Mouse (Mus musculus): ENCODE data around the gene Arhgap22.

The Arhgap22 gene

DNA sequence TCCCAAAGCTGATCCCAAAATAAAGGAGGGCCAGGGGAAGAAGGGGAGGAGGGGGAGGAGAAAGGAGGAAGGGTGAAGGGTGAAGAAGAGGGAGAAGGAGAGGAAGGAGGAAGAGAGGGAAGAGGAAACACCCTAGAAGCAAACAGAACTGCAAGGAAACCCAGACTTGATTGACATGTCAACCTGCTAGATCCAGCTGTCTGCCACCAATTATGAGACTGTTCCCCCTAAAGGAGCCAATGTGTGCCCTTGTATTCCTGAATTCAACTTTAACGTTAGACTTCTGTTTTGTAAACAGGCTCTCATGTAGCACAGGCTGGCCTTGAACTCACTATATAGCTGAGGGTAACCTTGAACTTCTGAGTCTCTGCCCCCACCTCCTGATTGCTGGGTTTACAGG, 1.3 kb downstream of the Arhgap22 start:
- no peak for DNase-seq

DNA sequence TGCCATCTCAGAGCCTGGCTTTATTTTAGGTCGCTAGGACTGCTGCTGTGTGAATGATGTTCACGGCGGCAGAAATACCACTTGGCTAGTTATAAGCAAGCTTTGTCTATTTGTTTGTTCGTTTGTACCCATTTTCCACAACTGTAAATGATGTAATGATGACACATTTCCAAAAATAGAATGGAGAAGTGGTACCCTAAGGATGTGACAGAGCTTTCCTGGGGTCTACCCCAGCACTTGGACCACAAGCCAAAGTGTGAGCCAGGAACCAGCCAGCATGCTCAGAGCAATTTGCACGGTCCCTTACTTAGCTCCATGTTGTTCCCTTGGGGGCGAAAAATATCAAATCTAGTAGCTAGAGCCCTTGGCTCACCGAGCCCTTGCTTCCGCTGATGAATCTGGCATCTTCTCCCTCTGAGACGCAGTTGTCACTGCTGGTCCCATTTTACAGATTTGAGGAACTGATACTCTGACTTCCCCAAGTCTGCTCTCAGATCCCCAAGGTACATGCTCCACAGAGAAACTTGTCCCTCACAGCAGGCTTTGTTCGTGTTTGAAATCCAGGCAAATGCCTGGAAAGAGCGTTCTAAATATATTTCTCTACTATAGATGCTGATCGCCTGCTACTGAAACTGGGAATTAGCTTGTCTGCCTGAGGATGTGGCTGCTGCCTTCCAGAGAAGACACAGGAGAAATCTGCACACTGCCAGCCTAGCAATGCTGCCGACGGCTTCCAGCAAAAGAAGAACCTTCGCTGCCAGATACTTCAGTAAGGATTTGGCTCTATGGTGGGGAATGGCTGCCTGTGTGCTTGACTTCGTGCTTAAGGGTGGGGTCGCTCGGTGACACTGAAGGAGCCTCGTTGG, 2.8 kb downstream of the Arhgap22 start:
- no peak for DNase-seq

DNA sequence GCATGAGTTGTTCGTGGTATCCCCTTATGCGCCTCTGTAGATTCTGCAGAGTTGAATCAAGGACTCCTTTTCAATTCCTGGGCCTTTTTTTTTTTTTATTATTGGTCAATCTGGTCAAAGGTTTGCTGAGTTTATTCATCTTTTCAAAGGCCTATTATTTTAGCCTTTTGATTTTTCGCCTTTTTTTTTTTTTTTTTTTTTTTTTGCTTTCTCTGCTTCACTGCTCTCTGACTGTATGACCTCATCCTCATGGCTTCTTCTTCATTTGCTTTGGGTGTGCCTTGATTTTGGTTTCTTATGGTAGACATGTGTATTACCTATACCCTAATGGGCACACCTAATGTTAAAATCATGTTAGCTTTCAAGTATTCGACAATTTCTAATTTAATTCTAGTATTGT, 11.4 kb downstream of the Arhgap22 start:
- DNase-seq, result no peak

DNA sequence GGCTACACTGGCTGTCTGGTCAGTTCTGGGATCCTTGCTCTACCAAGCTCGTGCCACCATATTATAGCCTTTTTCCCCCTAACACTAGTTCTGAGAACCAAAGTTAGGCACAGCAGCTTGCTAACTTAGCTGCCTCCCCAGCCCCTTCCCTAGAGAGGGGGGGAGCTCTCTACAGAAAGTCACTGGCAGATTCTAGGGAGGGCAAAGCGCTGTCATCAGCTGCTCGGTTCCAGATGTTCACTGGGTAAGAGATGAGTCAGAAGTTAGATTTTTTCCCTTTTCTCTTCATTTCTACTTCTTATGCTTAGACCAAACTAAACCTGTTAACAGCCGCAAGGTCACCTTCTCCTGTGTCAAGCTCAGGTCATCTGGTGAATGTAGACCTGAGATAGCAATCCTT, 16.8 kb downstream of the Arhgap22 start:
- DNase-seq, result no peak

DNA sequence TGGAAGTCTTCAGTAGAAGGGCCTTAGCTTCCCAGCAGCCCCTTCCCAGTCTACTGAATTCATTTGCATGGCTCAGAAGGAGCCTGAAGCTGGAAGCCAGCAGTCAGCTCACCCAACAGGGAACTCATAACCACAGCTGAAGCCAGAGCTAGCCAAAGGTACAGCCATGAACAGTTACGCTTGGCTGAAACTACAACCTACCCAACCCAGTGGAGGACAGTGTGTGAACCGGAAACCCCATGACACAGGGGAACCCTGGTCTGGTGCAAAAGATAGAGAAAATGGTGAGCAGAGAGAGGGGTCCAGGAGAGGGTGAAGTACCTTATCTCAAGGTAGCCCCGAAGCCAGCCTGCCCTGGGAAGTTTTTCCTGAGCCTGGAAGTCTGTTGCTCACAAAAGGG, 17.5 kb downstream of the Arhgap22 start:
- DNase-seq, result no peak

DNA sequence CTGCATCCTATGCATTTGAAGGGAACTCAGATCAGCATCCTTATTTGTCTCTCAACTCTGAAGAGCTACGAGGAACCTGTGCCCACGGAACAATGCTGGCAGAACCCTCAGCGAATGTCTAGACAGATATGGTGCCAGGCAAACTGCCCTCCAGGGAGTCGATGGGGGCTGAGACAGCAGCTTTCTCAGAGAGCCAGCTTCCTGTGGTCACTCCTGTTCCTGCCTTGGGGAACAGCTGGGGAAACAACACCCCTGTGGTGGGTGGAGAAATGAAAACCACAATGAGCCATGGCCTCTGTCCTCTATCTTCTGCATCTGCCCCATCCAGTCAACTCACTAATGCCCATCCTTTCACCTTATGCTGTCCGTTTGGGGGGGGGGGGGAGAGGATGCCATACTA, 18.2 kb downstream of the Arhgap22 start:
- DNase-seq, result no peak

DNA sequence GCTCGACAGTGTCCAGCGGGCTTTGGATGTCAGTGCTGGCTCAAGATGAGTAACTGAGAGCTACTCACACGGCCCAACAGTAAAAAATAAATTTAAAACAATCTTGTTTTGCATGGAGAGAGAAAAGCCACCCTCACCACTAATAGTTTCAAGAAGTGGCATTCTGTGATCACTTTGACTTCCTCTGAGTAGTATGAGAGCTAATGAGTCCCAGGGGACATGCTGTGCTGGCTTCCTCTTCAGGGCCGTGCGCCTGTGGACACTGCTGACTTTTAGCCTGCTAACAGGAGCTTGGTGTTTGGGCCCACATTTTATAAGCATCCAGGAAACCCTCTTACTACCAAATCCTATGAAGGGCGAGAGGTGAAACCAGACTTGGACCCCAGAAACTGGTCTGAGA, 21.8 kb downstream of the Arhgap22 start:
- DNase-seq, result no peak

DNA sequence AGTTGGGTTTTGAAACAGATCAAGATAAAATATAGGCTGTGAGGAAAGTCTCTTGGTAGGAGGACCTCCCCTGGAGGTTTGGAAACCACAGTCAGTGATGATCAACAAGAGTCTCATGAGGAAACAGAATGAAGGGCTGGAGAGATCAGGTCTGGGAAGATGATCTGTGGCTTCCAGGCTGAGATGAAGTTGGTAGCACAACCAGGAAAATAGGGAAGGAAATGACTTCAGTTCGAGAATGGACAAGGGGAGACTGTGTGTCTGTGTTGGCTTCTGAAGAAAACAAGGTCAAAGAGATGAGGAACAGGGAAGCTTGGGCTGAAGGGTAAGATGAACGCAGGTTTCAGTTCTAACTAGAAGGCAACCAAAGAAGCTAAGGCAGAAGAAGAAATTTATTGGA, 26.6 kb downstream of the Arhgap22 start:
- DNase-seq, result no peak

DNA sequence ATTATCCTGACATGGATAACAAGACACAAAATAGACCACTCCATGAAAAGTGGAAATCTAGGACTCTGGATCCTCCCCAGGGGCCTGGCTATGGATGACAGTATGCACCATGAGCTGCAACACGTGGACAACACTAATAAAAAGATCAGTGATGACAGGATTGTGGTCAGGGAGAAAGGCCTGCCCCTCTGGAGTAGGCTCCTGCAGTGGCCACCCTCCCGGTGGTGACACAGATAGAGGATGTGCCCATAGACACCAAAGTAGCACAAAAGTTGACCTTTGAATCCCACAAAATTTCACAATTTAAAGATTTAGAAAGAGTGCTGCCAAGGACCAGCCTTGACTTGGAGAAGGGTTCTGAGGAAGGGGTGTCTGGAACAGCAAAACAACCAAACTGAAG, 29.4 kb downstream of the Arhgap22 start:
- no peak for DNase-seq

DNA sequence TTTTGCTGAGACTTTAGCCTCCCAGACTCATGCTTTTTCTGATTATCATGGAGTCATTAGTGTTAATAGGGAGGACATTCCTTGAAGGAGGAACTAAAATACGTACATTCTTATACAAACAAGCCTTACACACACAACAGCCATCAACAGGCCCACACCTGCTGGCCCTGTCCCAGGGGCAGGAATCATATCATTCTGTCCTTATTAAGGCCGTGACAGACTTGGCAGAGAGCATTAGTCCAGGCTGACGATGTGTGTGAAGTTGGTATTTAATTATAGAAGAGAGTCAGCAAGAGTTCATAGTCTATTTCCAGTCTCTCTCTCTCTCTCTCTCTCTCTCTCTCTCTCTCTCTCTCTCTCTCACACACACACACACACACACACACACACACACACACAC, 30.7 kb downstream of the Arhgap22 start:
- no peak for DNase-seq

DNA sequence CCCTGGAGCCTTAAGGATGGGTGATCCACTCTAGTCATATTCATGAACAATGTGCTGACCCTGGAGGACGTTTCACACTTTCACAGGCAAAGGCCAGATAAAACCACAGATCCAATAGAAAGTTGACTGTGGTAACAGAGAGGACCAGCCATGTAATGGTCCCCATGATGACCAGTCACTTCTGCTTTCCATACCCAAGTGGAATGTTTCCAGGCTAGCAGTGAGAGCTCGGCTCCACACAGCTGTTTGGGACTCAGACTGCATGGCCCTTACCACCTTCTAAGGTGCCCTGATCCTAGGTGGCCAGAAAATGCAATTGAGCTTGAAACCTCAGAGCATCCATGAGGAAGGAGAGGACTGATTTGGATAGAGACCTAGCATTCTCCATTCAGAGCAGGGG, 31.1 kb downstream of the Arhgap22 start:
- no peak for DNase-seq

DNA sequence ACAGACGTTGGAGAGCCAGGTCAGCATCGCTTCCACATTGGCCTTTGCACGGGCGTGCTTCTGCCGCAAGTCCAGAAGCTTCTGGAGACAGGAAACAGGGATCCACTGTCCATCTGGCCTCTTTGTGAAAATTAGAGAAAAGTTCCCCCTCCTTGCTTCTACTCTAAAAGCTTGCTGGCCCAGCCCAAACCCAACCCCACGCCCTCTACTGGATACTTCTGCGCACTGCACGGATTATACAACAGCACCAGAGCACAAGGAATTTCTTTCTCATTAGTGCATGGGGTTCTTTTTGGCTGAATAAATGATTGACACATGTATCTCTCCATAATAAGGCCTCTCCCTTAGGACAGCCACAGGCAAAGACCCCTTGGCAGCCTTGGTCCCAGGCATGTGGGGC, 32.6 kb downstream of the Arhgap22 start:
- peak; percentile 48 to 65 for DNase-seq

DNA sequence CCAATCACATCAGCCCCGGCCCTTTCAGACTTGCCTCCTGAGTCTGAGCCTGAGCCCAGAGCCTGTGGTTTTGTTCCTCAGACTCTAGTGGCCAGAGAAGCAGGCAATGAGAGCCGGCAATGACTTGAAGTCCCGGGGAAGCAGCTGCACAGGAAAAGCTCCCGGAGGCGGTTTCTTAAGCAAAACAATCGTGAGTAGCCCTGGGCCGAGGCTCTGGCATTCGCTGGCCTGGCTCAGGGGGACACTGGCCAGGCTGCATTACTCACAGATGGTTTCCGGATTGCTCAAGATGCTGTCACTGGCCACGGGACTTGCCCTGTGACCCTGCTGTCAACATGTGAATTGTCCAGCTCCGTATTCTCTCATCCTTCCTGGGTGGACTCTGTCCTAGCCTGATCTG, 33.8 kb downstream of the Arhgap22 start:
- DNase-seq, result peak; percentile 21 to 32

DNA sequence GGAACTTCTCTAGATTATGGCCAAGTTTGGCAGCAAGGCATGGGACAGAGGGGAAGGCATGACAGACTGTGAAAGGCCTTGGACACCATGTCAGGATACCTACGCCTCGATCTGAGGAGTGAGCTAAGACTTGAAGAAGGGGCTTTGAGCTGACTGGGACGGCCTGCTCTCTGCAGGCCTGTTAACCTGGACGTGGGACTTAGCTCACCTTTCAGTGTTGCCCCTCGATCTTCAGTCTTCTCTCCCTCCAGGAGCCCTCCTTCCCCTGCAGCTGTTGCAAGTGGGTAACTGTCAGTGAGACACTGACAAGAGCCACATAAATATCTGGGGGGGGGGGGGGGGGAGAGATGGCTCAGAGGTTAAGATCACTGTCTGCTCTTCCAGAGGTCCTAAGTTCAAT, 34.9 kb downstream of the Arhgap22 start:
- no peak for DNase-seq

DNA sequence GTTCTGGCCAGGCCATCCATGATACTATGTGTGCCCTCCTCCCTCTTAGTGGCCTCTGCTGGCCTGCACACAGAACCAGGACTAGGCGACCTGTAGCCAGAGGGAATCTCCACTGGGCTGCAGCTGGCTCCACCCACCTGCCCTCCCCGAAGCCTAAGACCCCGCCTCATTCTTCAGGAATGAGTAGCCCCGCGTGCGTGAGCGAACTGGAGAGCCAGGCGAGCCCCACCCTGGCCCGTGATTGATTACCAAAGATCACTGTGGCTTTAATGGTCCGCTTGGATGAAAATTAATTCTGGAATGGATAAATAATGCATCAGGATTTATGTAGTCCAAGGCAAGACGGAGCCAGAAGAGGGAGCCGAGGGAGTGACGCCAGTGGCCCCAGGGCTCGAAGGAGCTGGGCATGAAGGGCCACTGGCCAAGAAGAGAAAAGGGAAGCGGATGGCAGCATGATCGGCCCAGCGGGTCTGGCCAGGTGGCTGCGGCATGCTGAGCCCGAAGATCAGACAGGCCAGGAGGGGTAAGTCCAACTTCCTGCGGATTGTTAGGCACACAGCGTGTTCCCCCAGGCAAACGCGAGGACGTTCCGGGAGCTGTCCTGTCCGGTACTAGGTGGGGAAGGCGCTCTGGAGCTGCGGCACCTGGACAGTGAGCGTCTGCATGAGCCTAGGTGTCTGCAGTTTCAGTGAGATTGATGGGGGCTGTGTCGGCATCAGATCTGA, 36.6 kb downstream of the Arhgap22 start:
- DNase-seq, result peak; percentile 53 to 62

DNA sequence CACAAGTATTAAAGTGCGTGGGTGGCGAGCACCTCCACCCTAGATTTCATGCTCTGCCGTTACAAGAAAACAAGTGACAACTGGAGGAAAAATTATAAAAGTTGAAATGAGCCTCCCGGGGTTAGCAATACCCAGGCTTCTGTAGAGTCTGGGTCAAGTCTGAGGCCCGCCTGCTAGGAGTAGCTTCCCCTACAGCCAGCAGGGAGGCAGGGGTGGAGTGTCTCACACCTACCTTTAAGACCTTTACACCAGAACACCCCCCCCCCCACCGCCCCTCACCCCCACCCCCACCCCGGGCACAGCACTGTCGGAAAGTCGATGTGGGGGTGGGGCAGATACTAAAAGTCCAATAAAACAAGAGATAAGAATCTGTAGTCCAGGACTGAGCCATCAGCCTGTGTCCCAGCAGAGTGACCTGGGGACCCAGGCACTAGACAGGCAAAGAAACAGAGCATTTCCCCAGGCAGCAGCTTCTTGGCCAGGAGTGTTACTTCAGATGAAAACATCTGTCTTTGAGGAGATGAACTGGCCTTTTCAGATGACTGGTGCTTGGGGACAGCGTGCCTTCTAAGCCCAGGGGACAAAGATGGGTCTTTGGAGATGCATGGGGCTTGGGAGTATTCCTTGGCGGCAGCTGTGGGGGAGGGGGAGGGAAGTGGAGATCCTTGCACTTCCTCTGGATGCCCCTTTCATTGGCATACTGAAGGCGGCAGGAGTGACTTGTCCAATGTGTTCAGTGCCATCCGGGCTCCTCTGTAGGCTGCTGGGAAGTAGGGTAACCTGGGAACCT, 37.3 kb downstream of the Arhgap22 start:
- no peak for DNase-seq

DNA sequence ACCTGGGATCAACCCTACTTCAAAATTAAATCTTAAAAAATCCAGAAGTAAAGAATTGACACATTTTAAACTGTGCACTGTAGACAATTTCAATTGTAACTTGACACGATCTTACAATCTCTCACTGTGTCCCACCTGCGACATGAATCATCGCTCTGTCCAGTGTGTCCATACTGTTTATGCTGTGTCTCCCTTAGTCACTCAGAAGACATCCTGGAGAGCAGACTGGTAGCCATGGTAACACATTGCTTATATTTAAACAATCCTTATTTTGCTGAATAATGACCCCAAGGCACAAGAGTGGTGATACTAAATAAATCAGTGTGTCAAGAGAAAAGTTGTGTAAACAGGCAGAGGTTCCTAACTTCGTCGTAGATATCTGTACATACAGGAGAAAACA, 44.4 kb downstream of the Arhgap22 start:
- DNase-seq, result no peak

DNA sequence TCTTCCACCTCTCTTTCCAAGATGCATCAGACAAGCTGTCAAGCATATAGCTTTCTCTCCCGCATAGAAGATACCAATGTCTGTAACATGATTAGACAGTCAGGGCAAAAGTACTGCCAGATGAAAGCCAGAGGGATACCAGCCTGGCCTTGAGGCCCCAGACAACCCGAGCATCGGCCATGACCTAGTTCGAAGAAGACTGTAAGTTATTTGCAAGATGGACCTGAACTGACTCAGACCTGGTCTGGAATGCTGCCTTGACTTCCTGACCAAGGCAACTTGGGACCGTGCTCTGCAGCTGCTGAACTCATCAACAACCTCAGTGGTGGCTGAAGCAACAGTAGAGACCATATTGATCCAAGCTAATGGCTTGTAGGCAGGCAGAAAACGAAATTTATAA, 46.3 kb downstream of the Arhgap22 start:
- no peak for DNase-seq

DNA sequence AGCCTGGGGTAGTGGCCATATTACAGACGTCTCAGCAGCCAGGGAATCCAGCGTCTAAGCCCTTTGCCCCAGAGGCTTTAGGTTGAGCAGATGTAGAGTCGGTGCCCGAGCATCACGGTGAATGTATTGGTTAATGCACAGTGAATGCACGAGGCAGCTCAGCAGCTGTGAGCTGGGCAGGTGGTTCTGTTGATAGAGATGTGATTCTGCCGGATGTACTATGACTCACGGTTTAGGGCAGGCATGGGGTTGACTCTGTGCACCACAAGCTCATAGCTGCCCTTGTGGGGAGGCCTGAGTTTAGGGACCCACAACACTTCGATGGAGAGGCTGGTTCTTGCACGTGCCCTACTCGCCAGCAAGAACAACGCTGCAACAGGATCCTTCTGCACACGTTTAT, 51.0 kb downstream of the Arhgap22 start:
- no peak for DNase-seq

DNA sequence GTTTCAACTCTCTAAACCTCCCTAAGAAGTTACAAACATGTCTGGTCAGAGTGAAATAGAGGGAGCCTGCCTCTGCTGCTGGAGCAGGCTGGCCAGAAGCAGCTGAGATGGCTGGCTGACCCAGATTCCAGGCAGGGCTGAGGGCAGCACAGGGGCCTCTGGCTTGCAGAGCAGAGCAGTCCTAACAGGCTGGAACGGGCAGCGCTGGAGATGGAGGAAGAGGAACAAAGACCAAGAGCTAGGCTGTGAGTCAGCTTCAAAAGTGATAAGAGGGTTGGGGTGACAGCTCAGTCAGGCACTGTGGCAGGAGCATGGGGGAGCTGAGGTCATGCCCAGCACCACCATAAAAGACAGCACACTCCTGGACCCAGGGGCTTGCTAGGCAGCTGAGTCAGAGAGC, 62.4 kb downstream of the Arhgap22 start:
- no peak for DNase-seq

DNA sequence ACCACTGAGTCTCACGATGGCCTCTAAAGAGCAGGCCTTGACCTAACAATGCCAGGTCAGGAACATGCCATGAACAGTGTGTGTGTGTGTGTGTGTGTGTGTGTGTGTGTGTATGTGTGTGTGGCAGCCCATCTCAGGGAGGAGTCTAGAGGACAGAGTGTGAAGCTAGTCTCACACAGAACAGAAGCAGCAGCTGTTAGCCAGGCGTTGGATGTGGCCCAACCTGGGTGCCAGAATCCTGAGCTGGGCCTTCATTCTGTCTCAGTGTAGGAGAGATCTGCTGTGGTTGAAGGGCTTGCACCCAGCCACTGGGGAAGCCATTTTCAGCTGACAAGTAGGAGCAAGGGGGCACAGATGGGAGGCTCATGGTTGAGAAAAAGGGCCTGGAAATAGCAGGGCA, 64.5 kb downstream of the Arhgap22 start:
- DNase-seq, result no peak

DNA sequence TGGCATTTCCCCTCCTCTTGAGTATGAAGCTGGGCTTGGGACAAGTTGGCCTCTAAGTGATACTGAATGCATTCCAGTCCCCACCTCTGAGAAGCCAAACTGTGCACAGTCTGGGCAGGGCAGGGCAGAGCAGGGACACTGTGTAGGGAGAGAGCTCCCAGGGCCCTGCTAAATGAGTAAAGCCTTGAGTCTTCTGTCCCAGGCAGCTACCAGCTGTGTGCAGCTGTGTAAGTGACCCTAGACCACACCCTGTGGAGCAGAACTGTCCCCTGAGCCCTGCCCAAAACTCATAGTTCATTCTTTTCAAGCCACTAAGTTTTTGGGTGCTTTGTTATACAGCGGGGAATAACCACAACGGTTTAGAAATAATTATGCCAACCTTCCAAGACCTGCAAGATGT, 67.1 kb downstream of the Arhgap22 start:
- no peak for DNase-seq

DNA sequence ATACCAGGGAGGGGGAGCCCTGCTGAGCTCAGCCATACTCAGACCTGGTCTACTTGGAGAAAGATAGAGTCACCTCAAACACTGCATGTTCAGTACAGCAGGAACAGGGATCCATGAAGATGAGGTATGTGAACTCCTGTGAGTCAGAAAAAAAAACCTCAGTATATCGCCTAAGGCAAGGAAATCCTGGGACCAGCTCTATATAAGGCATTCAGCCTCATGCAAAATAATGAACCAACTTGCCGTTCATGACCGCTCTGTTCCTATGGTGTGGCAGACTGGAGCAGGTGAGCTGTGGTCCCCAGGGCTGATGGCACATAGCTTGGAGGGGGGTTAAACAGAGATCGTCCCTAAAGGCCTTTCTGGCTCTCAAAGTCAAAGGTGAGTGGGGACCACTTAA, 68.6 kb downstream of the Arhgap22 start:
- no peak for DNase-seq

DNA sequence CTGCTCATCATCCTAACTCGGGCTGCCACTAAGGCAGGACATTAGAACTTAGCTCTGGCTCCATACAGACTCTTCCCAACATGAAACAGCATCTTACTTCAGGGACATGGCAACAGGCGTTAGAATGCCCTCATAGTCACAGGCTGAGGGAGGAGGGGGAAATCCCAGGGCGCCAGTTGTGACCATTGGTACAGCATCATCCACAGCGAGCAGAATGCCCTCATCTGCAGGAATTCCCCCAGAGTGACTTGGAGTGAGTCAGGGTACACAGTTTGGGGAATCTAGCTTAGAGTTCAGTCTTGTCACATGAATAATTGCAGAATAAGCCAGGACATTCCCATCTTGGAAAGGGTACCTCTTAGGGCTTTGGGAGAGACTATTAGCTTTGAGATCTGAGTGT, 74.1 kb downstream of the Arhgap22 start:
- DNase-seq, result no peak
